Mouse (Mus musculus) CD4-positive, CD25-positive, alpha-beta regulatory T cell, adult 4 months (primary cell): ENCODE data around the gene Olfr1324. TPM values are rescaled to one million over a fixed set of nuclear protein-coding genes. Genes with fewer than 3 reads are reported as not detected.
"Not testable (repeated sequence)": the region's sequence is repeated elsewhere in the genome, so short reads cannot be mapped to it uniquely, and the experiment has no call there.

Experiments used
- ATAC-seq: one replicate; pipeline ENCODE4 v1.8.0; 2017
- polyA plus RNA-seq, 2 experiments: library from polyadenylated mRNA; unstranded; fragments of 100-300 nt; shearing (Covaris generic); gene quantifications; one replicate each; pipeline ENCODE4 v1.2.1; 2017

Olfr1324 gene
- polyA plus RNA-seq = not detected

DNA sequence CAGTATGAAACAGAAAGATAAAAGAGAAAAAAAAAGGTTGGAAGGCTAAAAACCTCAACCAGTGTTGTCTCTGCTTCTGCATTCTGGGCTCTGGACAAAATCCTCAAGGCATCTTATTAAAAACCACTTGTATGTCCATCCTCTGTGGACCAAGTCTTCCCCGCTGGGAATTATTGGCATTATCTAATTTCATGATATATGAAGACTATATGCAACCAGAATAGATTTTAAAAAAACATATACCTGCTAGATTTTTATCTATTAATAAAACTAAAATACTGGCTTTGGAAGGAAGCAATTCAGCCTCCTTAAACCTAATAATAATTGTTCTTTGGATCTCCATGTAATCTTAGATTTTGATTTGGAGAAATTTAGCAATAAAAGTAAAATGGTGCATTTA is at the start of gene Olfr1324:
Gene Olfr1324, minus strand, starts transcription at position 101 of the 400 bp plus-strand sequence.
- no peak for ATAC-seq

GRCm38 (mm10) chrX:50470341-50470740 is 42.0 kb upstream of the Olfr1324 start:
- ATAC-seq = not testable (repeated sequence)

GRCm38 (mm10) chrX:50456136-50456535 is 27.8 kb upstream of the Olfr1324 start:
- no peak for ATAC-seq

- no peak for ATAC-seq
Measured at GRCm38 (mm10) chrX:50443352-50443751, 15.1 kb upstream of the Olfr1324 start.

DNA sequence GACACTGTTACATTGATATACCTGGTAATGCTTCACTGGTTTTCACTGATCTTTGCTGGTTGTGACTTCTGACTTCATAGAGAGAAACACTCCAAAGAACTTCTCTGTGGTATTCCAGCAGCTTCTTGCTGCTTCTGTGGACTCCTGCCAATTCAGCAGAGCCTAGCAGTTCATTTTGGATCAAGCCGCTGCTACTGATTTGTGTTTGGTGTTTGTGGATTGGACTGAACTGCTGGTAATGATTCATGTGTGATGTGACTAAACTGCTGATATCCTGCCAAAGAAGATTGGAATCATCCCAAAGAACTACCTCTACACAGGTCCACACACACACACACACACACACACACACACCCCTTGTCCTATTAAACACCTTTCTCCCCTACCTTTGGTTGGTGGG is 14.4 kb upstream of the Olfr1324 start:
- no peak for ATAC-seq

DNA sequence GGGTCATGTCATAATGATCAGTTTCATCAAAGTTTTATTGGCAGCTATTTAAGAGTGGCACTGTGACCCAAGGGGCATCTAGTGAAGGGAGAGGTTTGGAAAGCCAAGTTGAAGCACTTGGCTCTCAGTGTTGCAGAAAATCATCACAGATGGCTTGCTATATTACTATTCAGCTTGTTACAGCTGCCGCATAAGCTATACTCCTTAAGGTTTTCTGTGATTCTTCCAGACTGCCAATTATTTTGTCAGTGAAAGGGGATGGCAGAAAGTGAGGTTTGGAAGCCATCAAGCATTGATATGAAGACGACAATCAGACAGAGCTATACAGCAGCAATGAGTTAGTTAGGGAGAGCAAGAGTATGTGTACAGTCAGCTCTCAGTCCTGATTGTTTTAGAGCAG is 4.2 kb upstream of the Olfr1324 start:
- no peak for ATAC-seq

DNA sequence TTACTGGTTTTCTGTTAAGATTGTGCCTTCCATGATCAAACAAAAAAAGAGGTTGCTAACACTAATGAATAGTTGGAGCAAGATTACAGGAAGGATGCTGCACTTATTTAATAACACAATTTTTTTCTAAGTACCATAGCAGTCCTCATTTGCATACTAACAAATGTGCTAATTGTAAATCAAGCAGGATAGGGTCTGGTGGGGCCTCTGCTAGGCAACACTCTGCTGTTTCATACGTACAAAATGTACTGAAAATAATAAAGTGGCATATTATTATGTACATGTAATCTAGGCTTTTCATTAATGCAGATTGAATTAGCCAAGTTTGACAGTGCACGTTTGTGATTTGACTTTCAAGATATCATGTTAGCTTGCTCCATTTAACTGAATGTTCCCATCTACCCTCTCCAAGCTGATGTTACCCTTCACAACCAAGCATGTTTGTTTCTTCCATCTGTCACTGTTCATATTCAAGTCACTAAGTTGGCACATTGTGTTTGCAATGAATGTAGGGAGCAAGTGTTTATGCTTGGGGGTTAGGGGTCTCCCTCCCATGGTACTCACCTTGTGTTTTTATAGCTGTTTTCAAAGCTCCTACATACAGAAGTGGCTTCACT is 478 bp downstream of the Olfr1324 start:
- ATAC-seq = no peak

- ATAC-seq = no peak
Measured at GRCm38 (mm10) chrX:50425899-50426436, 2.3 kb downstream of the Olfr1324 start.

- ATAC-seq = not testable (repeated sequence)
Measured at GRCm38 (mm10) chrX:50410361-50410760, 17.9 kb downstream of the Olfr1324 start.

- ATAC-seq = not testable (repeated sequence)
Measured at GRCm38 (mm10) chrX:50390616-50391015, 37.7 kb downstream of the Olfr1324 start.

DNA sequence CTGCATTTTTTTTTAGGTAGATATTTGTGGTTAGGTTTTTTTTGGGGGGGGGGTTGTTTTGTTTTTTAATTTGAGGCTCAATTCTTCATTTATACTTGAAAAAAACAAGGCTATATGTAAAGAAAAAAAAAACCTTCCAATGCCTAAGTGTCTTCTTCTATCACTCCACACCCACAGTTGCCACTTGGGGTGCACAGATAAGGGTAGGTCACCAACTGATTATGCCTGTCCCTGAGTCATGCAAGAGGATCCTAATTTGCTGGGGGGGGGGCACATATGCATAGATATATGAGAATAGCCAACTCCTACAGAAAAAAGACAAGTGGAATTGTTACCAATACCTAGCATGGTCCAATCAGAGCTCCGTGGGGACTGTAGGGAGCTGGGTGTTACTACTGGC is 53.3 kb downstream of the Olfr1324 start:
- no peak for ATAC-seq
